Mouse (Mus musculus) macrophage (primary cell): ENCODE data around the gene Ttc12. TPM values are rescaled to one million over a fixed set of nuclear protein-coding genes. Genes with fewer than 3 reads are reported as not detected.

ENCODE experiments used
- H3K27ac ChIP-seq: fragments of 350-480 bp; formaldehyde crosslinking; 2 replicates; pipeline ENCODE4 v1.9.0; 2021
- H3K36me3 ChIP-seq: fragments of 350-480 bp; formaldehyde crosslinking; 2 replicates; pipeline ENCODE4 v1.9.0; 2021; ENCODE audit errors: inconsistent target
- H3K4me3 ChIP-seq: fragments of 350-480 bp; formaldehyde crosslinking; 2 replicates; pipeline ENCODE4 v1.9.0; 2021; ENCODE audit errors: inconsistent target
- H3K79me2 ChIP-seq: fragments of 350-480 bp; formaldehyde crosslinking; 2 replicates; pipeline ENCODE4 v1.9.0; 2021; ENCODE audit errors: inconsistent target
- WGBS: methylation state at CpG from one replicate; pipeline ENCODE4 v1.1.7; 2026; ENCODE audit warnings: inconsistent platforms; ENCODE audit not compliant: missing documents; 5-methylcytosine and 5-hydroxymethylcytosine counted together
- polyA plus RNA-seq: library from polyadenylated mRNA; stranded (reverse); fragments of 250-400 nt; gene quantifications from 3 replicates; pipeline ENCODE4 v1.2.4, GENCODE M21; 2018; ENCODE audit warnings: inconsistent platforms

Gene Ttc12
- polyA plus RNA-seq, 1 experiment from 2014 or later = 7.5 TPM

DNA sequence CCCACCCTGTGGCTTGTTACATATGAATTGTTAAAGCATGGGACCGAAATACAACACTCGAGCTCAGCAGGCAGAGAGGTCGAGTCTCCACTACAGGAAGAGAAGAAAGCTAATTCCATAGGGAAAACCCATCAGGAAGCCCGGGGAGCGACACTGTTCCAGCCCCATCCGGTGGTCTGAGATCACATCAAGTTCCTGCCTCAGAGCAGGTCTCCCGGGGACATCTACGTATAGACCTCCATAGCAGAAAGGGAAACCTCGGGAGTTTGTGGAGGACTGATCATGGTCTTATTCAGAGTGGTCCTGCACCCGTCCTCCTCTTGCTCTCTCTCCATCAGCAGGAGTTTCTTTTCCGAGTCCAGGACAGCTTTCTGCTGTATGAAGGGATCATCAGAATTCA, 13.9 kb downstream of the Ttc12 start:
- Histone ChIP-seq H3K4me3 (no peak overlapping the region), H3K36me3 (no peaks in the 10 kb centered on the region), H3K79me2 (no peaks in the 10 kb centered on the region), H3K27ac (no peak overlapping the region)
- 80% methylated on average over 11 of the region's 11 CpGs for WGBS

DNA sequence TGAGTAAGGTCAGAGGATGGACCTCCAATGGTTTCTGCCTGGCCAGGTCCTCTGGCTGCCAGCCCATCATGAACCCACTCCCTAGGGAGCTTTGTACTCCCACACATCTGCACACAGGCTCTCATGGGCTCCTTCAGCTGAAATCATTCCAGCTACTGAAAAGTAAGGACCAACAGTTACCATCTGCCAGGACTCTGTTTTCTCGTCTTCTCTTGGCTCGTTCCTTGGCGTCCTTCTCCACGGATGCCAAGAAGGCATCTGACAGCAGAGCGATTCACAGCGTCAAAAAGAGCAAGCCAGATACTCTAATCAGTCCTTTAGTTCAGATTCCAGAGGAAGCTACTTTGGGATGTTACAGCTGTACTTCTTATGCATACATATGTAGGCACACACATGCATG, 15.1 kb downstream of the Ttc12 start:
- H3K27ac ChIP-seq = no peak overlapping the region
- no peak overlapping the region for H3K4me3 ChIP-seq
- H3K79me2 ChIP-seq = no peaks in the 10 kb centered on the region
- WGBS = 96% methylated on average over 6 of the region's 6 CpGs
- H3K36me3 ChIP-seq = no peaks in the 10 kb centered on the region

DNA sequence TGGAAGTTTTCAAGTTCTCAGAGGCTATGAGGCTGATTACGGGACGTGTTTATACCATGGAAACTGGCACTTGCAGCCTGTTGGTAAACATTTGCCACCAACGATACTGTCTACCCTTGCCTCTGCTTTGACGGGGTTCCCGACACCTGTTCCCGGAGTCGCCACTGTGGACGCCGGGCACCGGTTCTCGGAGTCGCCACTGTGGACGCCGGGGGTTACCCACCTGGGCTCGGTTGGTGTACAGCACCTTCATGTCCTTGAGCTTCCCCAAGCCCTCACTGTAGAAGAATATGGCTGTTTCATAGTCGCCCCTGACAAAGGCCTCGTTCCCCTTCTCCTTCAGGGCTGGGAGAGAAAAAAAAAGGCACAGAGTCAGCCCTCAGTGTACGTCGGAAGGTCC, 16.0 kb downstream of the Ttc12 start:
- 94% methylated on average over 19 of the region's 19 CpGs for WGBS

DNA sequence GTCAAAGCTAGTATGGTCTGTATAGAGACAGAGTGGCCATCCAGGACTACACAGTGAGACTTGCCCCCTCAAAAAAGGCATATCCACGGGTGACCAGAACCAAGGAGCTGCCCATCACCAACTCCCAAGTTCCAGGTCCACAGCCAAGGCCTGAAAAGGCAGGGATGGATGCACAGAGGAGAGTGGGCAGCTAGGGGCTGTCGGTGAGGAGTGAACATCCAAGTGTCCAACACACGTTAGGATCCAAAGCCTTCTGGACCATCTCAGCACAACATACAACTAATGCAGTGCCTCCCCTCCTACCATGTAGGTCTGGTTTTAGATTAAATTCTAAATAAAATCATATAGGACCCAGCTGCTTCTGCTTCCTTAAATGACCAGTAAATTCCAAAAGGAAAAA, 29.9 kb downstream of the Ttc12 start:
- WGBS = 88% methylated on average over 3 of the region's 3 CpGs
- H3K4me3 ChIP-seq = no peak overlapping the region
- H3K79me2 ChIP-seq = no peaks in the 10 kb centered on the region
- H3K36me3 ChIP-seq = no peaks in the 10 kb centered on the region
- no peak overlapping the region for H3K27ac ChIP-seq

More for the DNA sequence above, 16.0 kb downstream of the Ttc12 start:
- H3K4me3 ChIP-seq = no peak overlapping the region
- no peaks in the 10 kb centered on the region for H3K79me2 ChIP-seq
- no peaks in the 10 kb centered on the region for H3K36me3 ChIP-seq
- H3K27ac ChIP-seq = no peak overlapping the region

DNA sequence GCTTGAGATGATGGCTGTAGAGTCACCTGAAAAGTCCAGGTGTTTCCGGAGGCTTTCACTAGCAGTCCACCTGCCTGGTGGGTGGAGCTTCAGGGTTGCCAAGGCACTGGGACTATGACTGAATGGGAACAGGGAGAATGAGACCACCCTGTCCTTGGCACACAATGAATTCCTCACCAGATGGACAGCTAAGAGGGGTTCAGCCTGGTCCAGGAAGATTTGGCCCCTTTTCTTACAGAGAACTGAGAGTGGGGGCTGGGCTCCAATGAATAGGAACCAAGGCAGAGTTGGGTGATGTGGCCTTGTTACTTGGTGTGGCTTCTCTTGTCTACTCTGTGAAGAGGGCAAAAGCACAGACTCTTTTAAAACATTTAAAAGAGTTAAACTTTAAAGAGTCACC, 33.6 kb downstream of the Ttc12 start:
- Histone ChIP-seq H3K27ac (no peak overlapping the region), H3K4me3 (no peak overlapping the region), H3K79me2 (no peaks in the 10 kb centered on the region), H3K36me3 (no peaks in the 10 kb centered on the region)
- 100% methylated on average over 1 of the region's 1 CpGs for WGBS

DNA sequence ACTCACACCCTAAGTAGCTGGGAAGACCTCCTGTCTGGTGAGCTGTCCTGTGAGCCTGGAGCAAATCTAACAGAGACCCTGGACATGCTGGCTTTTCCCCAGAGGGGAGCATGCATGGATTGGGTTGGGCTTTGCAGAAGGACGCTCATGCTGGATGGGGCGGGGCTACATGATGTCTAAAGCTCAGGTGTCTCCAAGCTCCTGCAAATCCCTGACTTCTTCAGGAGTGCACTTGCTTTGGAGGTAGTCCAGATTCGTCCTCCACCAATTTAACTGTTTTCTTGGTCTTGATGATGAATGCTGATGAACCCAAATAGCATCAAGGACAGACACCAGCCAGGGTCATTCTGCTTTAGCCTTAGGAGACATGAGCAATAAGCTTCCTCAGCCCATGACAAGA, 35.5 kb downstream of the Ttc12 start:
- Histone ChIP-seq H3K27ac (no peak overlapping the region), H3K79me2 (no peaks in the 10 kb centered on the region), H3K36me3 (no peaks in the 10 kb centered on the region), H3K4me3 (no peak overlapping the region)
- WGBS = 76% methylated on average over 3 of the region's 3 CpGs

DNA sequence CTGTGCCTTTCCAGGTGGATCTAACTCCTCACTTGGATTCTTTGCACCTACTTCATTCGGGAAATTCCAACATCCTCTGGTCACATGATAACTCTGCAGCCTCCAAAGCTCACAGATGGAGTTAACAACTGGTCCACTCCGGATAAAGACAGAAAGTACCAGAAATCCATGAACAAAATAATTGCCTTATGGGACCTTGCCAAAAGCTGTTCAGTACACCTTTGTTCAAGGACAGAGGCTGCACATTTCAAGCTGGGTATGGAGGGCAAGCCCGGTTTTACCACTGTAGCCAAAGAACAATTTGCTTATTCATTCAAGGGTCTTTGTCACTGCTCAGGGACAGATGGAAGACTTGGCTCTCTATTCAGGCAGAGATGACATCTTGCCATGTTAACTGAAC, 43.4 kb downstream of the Ttc12 start:
- no peaks in the 10 kb centered on the region for H3K36me3 ChIP-seq
- H3K27ac ChIP-seq = no peak overlapping the region
- H3K4me3 ChIP-seq = no peak overlapping the region
- no peaks in the 10 kb centered on the region for H3K79me2 ChIP-seq
- 93% methylated on average over 3 of the region's 3 CpGs for WGBS

DNA sequence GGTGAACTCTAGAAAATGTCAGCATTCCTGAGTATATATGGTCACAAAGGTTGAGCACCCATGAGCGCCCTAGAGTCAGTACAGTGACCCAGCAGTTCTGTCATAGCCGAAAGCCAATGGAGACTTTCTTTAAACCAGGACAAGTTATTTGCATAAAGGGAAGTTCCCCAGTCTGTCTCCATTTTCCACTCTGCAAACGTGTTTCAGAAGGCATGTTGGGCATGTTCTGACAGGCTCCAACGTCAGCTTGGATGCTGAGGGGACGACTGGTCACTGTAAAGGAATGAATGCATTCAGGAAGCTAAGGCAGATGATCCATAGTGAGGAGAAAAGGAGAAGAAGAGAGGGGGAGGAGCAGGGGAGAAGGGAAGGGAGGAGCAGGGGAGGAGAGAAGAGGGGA, 58.5 kb downstream of the Ttc12 start:
- 39% methylated on average over 5 of the region's 5 CpGs for WGBS

DNA sequence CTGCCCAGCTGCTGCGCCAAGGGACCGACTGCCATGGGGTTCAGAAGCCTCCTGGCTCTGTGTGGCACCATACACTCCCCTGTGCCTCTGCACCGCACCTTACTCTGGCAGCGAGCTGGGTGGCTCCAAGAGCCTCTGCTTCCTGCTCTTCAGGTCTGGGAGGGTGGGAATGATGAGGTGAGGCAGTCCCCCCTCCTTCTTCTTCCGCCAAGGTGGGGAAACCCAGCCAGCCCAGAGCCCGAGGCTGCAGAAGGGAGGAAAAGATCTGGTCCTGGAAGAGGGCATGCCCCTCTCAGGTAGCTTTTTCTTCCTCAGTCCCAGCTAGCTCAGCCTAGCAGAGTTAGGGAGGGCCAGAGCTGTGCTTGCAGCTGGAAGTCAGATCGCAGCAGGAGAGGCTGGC, 59.1 kb downstream of the Ttc12 start, which contains the start of gene Ankk1:
Gene Ankk1 (minus strand): TSS at position 101 of the 400 bp plus-strand sequence.
- H3K36me3 ChIP-seq = no peaks in the 10 kb centered on the region
- no peak within 1 kb of the TSS for H3K27ac ChIP-seq
- WGBS = 70% methylated on average over 7 of the region's 7 CpGs
- no peak within 1 kb of the TSS for H3K4me3 ChIP-seq
- no peaks in the 10 kb centered on the region for H3K79me2 ChIP-seq

More for the DNA sequence above, 58.5 kb downstream of the Ttc12 start:
- Histone ChIP-seq H3K36me3 (no peaks in the 10 kb centered on the region), H3K79me2 (no peaks in the 10 kb centered on the region), H3K27ac (no peak overlapping the region), H3K4me3 (no peak overlapping the region)

DNA sequence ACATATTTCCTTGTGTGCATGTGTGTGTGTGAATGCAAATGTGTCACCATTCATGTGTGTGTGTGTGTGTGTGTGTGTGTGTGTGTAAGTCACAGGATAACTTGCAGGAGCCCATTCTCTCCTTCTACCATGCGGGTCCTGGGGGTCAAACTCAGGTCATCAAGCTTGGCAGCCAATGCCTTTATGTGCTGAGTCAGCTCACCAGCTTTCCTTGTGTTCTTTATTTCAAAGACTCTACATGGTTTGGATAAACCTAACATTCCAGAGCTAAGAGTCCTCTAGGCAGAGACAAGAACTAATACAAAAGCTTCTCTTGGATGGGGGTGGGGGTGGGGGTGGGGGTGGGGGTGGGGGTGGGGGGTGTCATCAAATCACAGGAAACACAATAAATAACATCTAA, 60.4 kb downstream of the Ttc12 start:
- H3K79me2 ChIP-seq = no peaks in the 10 kb centered on the region
- H3K4me3 ChIP-seq = no peak overlapping the region
- no CpG with 5 or more reads among the region's 1 CpGs for WGBS
- H3K27ac ChIP-seq = no peak overlapping the region
- H3K36me3 ChIP-seq = no peaks in the 10 kb centered on the region

DNA sequence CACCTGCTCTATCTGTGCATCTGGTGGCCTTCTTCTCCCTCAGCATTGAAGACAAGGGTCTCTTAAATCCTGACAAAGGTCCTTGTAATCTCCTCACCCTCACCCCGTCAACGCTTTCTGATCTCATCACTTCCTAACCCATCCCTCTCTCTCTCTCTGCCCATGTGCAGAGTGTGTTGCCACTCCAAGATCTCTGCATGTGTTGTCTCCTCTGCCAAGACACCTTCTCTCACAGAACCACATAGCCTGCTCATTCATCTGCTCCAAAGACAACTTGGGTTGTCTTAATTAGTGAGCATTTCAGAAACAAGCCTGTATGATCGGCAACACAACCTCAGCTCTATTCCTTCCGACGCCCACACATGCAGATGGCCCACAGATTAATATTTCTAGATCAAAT, 62.2 kb downstream of the Ttc12 start:
- WGBS = 92% methylated on average over 3 of the region's 5 CpGs
- Histone ChIP-seq H3K27ac (no peak overlapping the region), H3K36me3 (no peaks in the 10 kb centered on the region), H3K79me2 (no peaks in the 10 kb centered on the region), H3K4me3 (no peak overlapping the region)

DNA sequence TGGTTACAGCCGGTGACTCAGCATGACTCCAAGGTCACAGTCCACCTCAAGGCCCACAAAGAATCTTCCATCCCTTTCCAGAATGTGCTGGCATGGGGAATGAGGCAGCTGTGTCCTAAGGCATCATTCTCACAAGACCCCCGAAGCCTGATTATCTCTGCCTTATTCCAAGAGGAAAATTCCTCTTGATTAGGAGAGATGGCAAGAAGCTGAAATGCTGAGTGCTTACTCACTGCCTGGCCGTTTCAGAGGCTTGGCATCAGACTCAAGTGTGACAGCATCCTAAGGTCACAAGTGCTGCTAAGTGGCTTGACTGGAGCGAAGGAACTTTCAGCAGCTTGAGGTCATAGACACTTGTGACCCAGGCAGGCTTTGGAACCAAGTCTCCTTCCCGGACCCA, 75.4 kb downstream of the Ttc12 start:
- 78% methylated on average over 5 of the region's 5 CpGs for WGBS
- Histone ChIP-seq H3K36me3 (no peaks in the 10 kb centered on the region), H3K27ac (no peak overlapping the region), H3K4me3 (no peak overlapping the region), H3K79me2 (no peaks in the 10 kb centered on the region)

DNA sequence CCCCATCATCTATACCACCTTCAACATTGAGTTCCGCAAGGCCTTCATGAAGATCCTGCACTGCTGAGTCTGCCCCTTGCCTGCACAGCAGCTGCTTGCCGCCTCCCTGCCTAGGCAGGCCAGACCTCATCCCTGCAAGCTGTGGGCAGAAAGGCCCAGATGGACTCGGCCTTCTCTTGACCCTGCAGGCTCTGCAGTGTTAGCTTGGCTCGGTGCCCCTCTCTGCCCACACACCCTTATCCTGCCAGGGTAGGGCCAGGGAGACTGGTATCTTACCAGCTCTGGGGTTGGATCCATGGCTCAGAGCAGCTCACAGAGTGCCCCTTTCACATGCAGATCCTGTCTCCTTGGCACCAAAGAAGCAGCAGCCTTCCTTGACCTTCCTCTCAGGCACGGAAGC, 79.0 kb downstream of the Ttc12 start:
- Histone ChIP-seq H3K36me3 (no peaks in the 10 kb centered on the region), H3K79me2 (no peaks in the 10 kb centered on the region), H3K4me3 (no peak overlapping the region), H3K27ac (no peak overlapping the region)
- 89% methylated on average over 5 of the region's 5 CpGs for WGBS

DNA sequence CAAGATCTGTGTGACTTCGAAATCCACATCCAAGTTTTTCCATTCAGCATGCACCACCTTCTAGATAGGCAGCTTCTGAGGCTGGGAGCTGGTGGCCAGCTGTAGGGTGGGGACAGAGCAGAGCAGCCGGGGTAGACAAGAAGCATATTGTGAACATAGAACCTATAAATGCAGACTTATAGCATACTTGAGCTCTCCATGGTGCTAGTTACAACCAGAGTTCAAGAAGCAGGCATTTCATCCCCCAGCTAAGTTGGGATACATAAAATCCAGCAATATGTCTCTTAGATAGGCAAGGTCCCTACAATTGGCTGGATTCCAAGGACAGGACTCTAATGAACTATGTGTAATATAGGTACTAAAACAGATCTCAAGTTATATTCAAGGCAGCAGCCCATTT, 82.3 kb downstream of the Ttc12 start:
- WGBS = 68% methylated on average over 2 of the region's 2 CpGs
- Histone ChIP-seq H3K4me3 (no peak overlapping the region), H3K36me3 (no peaks in the 10 kb centered on the region), H3K79me2 (no peaks in the 10 kb centered on the region), H3K27ac (no peak overlapping the region)

DNA sequence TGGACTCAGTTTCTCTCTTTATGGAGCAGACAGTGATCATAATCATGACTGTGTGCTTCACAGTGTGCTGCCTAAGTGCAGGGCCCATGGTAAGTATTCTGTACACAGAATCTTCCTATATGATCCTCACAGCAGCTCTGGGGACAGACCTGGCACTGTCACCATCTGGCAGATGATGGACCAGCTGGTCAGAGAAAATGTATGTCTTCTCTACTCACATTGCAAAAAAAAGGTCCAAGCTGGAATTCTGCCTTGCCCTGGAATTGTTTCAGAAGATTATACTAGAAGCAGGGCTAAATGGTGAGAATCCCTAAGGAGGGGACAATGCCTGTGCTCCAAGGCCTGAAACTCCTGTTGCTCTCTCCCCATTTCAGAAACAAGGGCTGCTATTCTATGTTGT, 90.0 kb downstream of the Ttc12 start:
- Histone ChIP-seq H3K4me3 (no peak overlapping the region), H3K36me3 (no peaks in the 10 kb centered on the region), H3K79me2 (no peaks in the 10 kb centered on the region), H3K27ac (no peak overlapping the region)

DNA sequence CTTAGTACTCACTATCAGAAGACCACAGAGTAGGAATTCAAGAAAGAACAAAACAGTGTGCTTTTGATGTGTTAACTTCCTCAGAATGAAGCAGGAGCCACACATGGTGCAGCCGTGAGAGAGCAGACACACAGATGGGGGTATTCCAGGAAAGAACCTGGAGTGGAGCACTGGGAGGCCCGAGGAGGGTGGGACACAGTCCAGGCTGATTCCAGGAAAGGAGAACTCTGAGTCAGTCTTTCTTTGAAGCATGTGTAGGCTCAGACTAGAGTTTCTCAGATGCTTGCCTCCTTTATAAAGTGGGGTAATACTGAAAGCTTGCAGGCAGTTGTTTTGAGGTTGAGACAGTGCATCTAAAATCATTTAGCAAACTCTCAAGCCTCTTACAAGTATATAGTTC, 93.8 kb downstream of the Ttc12 start:
- Histone ChIP-seq H3K36me3 (no peaks in the 10 kb centered on the region), H3K27ac (no peak overlapping the region), H3K4me3 (no peak overlapping the region), H3K79me2 (no peaks in the 10 kb centered on the region)
- 44% methylated on average over 2 of the region's 2 CpGs for WGBS
